Mouse (Mus musculus) cerebral cortex, adult 2 months (tissue): ENCODE measurements around the gene Csnk1d.

Experiments
- WGBS: fragments of 180-500 bp; shearing (Covaris S2); methylation state at CpG from one replicate; pipeline ENCODE4 v1.1.7; 2018; 5-methylcytosine and 5-hydroxymethylcytosine counted together

Csnk1d gene

DNA sequence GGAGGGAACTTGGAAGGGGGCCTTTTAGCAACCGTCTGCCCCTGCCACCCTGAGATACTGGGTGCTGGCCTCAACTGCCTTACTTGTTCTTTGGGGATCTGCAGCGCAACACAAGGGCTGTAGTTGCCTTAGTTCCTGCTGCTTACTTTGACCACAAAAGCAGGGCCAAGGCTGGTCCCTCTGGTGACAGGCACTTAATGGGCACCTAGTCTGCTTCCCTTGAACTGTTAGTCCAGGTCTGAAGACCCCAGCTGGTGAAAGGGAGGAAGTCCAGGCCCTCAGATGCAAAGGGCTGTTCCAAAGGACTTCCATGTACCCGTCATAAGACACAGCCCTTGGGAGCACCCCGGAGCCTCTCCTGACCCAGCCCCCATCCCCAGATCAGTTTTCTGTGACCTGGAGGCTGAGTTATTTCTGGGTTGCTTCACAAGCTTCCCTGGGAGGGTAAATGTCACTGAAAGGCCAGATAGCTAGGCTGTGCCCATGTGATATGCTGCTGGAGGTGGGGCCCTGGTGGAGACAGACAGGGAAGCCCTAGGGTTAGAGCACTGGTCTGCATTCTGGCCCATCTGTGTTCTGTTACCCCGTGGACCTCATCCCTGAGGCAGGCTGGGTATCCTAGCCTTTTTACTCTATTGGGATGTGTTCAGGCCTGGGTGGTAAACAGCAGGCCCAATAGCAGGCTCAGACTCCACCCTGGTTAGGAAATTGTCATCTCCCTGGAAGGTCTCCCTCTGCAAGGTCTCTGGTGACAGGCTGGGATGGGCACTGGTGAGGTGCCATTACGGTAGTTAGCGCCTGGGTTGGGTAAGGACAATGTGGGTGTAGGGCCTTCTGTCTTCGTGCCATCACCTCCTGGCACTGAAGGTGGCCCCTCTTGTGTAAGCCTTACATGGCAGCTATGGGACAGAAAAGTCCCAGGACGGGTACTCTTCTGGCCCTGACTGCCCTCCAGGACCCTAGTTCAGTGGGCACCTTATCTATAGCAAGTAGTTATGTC is 39.1 kb downstream of the Csnk1d start:
- WGBS = 90% methylated on average over 9 of the region's 9 CpGs

DNA sequence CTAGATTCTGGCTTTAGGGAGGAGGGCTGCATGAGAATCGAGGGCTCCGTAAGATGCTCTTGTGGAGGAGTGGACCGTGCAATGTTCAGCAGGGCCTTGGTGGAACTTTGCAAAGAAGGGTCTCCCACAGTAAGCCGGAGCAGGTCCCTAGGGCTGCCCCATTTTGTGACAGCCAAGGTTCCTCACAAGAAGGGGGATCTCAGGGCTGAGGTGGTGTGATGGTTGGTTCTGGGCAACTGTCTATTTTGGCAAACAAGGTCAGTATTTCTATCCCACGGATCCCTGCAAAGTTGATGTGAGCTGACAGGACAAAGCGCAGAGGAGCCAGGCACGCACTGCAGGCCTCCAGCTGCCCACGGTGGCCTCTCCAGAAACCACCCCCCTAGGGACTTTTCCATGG is 39.9 kb downstream of the Csnk1d start:
- 26% methylated on average over 8 of the region's 8 CpGs for WGBS

DNA sequence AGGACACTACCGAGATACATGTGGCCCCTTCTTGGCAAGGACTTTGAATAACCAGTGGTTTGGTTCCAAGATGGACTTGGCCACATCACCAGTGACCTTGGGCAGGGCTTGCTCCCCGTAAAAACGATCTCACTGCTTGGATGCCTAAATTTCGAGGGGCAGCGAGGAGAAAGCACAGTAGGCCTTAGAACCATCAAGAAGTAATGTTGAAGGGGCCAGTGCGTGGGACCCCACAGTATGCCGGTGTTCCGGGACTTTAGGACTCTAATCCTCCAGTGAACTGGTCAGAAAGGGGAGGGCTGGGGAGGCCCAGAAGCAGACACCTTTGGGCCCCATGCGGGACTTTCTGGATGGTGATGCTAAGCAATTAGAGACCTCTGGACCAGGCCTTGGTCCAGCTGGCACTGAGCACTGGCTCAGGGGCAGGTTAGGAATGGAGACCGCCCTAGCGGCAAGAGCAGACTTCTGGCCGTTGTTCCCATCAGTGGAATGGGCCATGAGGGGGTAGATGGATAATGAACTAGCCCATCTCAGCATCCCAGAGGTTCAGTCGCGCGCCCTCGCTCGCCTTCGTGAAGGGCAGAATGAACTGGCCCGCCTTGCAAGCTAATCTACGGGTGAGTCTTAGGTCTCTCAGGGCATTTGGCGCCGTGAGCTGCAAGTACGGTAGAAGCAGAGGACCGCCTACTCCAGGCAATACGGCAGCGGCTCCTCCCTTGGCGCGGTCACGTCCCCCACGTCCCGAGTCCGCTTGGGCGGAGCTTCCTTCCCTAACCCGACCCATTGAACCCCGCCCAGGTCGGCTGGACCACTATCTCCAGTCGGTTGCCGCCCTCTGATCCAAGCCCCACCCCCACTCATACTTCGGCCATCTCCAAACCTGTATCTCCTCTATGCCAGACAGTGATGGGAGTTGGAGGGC is 40.6 kb downstream of the Csnk1d start:
- WGBS = 14% methylated on average over 39 of the region's 39 CpGs

DNA sequence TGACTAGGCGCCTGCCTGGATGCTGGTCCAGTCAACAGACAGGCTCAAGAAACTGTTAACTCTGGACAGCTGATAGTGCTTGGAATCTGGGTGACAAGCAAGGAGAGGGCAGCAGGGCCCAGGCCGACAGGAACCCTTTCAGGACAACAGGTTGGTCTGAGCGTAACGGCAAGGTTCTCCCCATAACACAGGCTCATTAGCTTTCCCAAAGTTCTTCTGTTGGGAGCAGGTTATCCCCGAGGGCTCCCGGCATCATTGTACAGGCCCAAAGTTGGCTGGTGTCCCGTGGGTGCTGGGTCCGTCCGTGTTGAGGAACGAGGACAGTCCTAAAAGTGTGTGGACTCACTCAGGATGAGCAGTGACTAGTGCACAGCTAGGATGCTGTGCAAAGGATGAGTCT is 41.3 kb downstream of the Csnk1d start:
- WGBS = 79% methylated on average over 10 of the region's 10 CpGs

DNA sequence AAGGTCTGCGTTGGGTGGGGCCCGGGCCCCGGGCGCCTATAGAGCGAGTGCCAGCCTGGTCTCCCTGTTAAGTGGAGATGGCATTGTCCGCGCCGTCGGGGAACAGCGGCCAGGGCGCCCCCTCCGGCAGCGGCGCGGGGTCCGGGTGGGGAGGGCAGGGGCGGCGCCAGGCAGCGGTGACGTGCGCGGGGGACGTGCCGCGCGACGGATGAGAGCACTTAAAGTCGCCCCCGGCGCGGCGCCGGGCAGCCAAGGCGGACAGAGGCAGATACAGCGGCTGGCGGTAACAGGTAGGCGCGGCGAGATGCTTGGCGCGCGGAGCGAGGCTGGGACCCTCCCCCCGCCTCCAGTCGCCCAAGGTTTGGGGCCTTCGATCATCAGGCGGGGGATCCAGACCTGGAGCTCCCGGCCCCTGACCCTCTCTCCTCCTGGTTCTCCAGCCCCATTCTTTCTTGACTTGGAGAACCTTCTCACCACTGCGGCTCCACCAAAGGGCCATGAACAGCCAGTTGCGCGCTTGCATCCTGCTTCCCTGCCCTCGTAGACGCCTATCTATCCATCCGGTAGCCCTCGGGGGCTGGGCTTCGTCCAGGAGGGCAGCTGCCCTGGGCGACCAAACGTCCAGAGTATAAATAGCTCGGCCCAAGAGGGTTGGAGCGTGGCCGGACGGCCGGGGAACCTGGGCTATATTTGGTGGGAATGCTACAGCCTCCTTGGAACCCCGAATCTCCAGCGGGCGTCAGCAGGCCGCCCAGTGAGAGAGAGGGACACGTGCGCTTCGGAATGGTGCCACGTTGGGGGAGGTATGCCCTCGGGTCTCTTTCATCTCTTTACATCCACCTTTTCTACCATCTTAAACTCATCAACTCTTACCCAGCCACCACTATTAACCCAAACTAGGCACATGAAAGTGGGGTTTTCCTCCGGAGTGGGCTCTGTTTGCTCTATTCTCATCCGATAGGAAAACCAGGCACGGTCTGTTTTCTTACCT is 42.0 kb downstream of the Csnk1d start:
- WGBS = 10% methylated on average over 75 of the region's 75 CpGs

DNA sequence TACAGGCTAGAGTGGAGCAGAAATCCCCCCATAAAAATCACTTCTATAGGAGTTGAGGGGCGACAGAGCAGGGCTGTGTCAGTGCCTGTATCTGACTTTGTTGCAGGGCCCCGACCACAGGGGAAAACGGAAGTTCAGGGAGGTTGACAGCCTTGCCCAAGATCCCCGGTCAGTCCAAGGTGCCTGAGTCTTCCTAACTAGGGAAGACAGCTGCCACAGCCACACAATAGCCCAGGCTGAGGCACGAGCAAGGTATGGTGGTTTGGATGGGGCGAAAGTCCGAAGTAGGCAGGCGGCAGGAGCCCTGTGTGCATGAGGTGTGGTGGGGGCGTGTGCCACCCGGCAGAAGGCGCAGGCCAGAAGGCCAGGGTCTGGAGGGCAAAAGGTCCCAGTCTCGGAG is 42.8 kb downstream of the Csnk1d start, which contains the start of gene Slc16a3:
TSS of gene Slc16a3 (plus strand) at position 153 of the 400 bp plus-strand sequence.
- 42% methylated on average over 12 of the region's 12 CpGs for WGBS

DNA sequence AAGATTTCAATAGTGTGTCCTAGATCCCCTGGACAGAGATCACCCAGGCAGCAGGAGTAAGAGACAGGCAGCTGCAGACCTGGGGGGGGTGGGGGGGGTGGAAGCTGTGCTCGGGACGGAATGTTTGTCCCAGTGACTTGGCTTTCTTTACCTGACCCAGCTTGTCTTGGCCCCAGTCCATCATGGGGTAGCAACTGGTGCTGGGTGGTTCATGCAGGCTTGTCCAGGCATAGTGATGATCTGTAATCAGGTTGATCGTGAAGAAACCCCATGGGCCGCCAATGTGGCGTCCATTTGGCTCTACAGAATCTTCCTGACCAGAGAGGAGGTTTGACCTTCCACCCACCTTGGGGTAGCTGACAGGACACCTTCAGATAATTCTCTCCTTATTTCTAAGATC is 45.2 kb downstream of the Csnk1d start:
- WGBS = 91% methylated on average over 5 of the region's 5 CpGs

DNA sequence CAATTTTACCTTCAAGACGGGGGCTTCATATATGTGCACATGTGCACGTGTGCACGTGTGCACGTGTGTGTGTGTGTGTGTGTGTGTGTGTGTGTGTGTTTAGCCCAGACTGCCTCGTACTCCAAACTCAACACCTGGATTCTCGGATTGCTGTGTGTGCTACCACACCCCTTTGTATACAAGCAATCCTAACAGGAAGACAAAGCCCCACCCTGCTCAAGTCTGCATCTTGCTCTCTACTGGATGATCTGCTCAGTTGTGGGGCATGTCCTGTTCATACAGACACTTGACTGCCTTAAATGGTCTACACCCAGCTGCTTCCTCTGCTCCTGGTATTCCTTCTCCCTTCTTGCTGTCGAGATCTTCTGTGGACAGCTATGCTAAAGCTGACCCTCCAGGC is 45.9 kb downstream of the Csnk1d start:
- 86% methylated on average over 7 of the region's 7 CpGs for WGBS

DNA sequence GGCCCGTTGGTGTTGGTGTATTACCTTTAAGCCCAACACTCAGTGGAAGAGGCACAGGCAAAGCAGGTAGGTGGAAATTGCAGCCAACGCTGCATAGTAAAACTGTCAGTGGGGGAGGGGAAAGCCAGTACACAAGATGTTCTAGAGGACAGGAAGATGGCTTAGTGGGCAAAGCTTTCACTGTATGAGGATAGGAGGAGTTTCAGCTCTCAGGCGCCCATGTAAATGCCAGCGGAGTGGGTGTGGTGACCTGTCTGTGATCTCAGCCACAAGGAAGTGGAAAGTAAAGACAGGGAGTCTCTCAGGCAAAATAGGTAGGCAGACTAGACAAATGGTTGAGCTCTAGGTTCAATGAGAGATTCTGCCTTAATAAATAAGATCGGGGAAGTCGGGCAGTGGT is 50.2 kb downstream of the Csnk1d start:
- WGBS = 85% methylated on average over 6 of the region's 6 CpGs

DNA sequence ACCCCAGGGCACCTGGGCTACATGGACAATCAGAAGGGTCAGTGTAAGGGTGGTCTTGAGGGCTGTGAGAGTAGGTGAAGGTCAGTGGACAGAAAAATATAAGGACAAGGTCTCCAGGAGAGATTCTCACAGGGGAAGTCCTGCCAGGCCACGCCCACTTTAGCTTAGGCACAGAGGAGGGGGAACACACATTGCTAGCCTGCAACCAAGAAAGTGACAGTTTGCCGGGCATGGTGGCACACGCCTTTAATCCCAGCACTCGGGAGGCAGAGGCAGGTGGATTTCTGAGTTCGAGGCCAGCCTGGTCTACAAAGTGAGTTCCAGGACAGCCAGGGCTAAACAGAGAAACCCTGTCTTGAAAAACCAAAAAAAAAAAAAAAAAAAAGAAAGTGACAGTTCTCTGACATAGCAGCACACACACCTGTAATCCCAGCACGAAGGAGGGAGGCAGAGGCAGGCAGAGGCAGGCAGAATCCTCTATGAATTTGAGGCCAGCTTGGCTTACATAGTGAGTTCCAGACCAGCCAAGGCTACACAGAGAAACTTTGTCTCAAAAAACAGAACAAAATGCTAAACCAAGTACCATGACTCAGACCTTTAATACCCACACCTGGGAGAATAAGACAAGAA is 51.3 kb downstream of the Csnk1d start:
- 72% methylated on average over 6 of the region's 6 CpGs for WGBS

DNA sequence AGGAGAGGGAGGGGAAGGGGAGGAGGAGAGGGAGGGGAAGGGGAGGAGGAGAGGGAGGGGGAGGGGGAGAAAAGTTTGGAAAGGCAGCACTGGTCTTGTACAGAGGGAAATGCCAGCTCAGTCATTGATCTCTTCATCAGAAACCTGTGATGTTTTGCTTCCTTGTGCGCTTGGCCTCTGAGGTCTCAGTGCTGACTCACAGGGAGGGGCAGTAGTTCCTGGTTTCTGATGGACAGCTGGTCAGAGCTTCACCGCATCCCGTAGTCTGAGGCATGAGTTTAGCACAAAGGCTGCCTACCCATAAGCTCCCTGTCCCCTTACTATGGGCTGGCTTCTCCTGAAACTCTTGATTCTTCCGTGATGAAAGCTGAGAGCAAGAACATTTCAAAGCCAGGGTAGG is 52.3 kb downstream of the Csnk1d start:
- WGBS = 71% methylated on average over 4 of the region's 4 CpGs

DNA sequence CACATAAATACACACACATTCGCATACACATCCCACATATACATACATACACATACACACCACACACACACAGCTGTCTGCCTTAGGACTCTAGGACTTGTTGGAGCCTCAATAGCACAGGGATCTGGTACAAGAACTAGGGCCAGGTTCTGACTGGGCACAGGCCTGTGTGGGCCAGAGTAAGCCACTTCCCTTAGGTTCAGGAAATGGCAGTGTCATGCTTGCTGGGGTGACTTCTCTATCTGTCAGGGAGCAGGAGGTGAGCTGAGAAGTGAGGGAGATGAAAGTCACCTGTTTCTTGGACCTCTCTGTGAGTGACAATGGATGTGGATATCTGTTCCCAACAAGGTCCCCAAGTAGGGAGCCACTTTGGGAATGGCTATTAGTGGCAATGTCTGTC is 53.2 kb downstream of the Csnk1d start:
- WGBS = 98% methylated on average over 1 of the region's 1 CpGs

DNA sequence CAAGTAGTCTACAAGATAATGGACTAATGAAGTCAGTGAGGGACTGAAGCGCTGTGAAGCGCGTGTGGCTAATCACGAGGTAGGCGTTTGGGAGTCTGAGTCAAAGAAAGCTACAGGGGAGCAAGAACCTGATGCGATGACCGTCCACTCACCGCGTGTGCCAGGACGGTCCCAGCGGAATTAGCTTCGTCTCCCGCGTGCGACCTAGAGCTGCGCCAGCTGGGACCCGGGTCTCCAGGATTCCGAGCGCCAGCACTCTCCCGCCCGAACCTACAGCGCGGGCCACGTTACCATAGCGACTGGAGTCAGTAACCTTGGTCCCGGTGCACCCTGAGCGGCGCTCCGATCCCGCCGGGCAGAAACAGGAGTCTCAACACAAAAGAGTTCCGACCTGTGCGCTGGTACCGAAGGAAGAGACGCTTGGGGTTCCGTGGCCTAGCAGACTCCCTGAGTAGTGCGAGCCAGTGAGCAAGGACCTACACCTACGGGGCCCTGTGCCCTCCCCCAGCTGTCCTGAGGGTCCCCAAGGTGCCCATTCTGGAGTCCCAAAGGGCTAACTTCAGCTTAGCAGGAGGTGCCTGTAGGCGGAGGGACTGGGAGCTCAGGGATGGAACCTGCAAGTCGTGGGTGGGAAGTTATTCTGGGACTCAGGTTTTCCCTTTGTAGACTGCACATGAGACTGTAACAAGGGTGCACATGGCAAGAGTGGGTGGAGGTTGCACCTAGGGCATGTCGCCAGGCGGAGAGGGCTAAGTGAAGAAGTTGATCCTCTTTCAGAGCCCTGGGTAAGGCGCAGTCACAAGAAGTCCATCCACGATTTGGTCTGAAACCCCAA is 58.3 kb downstream of the Csnk1d start, which contains the start of gene Ccdc57:
TSS of gene Ccdc57 (minus strand) at position 309 of the 835 bp plus-strand sequence.
- 8% methylated on average over 44 of the region's 44 CpGs for WGBS

DNA sequence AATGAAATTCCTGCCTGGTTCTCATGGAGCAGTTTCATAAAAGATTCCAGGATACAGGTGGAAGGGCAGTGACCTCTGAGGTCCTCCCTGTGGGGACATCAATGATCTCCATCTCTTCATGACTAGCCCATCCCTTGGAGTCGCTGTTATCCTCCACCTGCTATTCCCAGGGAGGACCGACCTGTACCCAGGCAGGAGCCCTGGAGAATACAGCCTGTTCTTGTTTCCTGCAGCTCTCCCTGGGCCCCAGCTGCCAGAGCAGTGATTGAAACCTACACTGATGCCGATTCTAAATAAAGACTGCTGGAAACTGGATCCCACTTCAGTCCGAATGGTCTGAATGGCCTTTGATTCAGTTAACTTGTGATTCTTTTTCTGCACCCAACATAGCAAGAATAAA is 59.7 kb downstream of the Csnk1d start:
- WGBS = 79% methylated on average over 4 of the region's 4 CpGs

DNA sequence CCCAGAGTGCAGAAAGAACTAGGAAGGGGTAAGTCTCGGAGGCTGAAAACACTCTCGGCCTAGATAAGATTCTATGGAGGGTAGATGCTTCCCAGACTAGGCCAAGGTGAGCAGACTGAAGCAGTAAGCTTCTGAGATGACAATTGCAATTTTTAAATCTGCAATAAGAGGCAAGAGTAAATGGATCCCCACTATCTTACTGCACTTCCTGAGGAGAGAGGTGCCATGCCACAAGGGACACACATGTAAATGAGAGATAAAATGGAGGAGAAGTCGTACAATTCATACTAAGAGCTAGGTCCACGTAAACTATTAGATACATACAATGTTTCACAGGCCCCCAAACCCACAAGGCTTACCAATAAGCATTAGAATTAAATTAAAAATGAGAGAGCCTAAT is 62.7 kb downstream of the Csnk1d start:
- WGBS = 97% methylated on average over 4 of the region's 4 CpGs

DNA sequence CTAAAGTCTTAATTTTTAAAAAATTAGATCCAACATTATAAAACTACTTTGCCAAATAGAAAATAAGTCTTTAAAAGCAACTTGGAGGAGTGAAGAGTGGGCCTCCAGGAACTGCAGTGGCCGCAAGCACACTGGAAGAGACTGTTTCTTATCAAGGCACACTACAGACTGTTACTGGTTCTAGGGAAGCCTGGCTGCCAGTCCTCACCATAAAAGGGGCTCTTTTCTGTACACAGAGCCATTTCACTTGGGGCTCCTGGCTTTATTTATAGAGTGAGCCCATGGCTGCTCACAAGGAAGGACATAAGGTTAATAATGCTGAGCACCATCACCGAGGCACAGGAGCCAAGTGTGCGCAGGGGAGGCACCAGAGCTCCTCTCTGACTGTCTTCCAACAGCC is 68.6 kb downstream of the Csnk1d start:
- WGBS = 84% methylated on average over 3 of the region's 3 CpGs

DNA sequence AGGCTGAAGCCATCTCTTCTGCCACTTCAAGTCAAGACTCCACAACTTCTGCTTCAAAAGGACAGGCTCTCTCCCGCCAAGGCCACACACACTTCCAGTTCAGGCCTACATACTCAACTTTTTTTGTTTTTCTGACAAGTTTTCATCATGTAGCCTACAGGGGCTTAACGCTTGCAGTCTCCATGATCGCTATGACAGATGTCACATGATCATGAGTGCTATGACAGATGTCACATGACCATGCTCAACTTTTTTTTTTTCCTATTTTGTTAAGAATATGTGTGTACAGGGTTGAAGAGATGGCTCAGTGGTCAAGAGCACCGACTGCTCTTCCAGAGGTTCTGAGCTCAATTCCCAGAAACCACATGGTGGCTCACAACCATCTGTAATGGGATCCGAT is 73.4 kb downstream of the Csnk1d start:
- 98% methylated on average over 5 of the region's 5 CpGs for WGBS

DNA sequence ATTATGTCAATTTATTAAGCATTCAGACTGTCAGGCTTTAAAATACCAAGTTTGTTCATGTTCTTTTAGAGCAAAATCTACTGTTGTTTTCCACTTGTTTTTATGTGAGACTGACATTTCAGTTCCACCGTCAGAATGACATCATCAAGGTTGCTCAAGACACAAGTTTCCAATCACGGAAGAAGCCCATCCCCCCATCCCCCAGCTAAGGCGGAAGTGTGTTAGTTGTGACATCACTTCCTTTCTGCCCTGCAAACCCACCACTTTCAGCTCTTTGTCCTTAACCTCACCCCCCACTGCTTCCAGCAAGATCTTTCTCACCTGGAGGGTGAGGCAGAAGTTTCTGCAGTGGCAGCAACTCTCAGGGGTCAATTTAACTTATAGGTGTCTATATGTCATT is 74.7 kb downstream of the Csnk1d start:
- WGBS = 67% methylated on average over 3 of the region's 3 CpGs

DNA sequence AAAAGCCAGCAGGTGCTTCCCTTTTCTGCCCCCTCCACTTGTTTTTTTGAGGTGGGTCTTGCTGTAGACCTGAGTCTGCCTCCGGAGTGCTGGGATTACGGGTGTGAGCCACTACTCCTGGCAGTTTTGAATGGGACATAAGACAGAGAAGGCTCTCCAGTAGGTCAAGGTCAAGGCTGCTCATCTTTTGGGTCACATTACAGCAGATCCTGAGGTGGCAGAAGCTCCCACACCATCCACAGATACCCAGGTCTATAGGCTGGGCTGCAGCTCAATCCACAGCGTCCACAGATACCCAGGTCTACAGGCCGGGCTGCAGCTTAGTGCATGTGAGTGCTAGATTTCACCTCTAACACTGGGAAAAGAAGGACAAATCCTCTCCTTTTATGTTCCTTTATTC is 77.3 kb downstream of the Csnk1d start:
- over 99% methylated on average over 4 of the region's 4 CpGs for WGBS
